Mouse (Mus musculus) CH12.LX (cell line): ENCODE data around the gene Gm13199. TPM values are rescaled to one million over a fixed set of nuclear protein-coding genes. Genes with fewer than 3 reads are reported as not detected.

Experiments used
- DNase-seq: peaks from one replicate; pipeline ENCODE4 v3.0.0-alpha.2; 2013; ENCODE audit errors: extremely low read depth
- H3K27ac ChIP-seq: 2 replicates; pipeline ENCODE4 v1.5.1; 2012; ENCODE audit warnings: low read depth, mild to moderate bottlenecking, control low read depth, moderate library complexity; ENCODE audit not compliant: insufficient read depth
- H3K27me3 ChIP-seq: replicated peaks from 2 replicates; pipeline ENCODE3; 2012; ENCODE audit warnings: inconsistent platforms
- H3K36me3 ChIP-seq, 2 experiments: replicated peaks in 1 of 2; 2 replicates each; pipeline versions ENCODE3 to v1.6.1; 2012; ENCODE audit warnings: inconsistent platforms in 1 of 2, low read length in 1 of 2, mild to moderate bottlenecking in 1 of 2, mixed read lengths in 1 of 2, moderate library complexity in 1 of 2; ENCODE audit not compliant: control insufficient read depth in 1 of 2, insufficient read depth in 1 of 2
- H3K4me1 ChIP-seq, 2 experiments: 2 replicates each; pipeline ENCODE4 v1.6.1; 2012; ENCODE audit warnings: inconsistent platforms in 1 of 2, moderate library complexity in 1 of 2; ENCODE audit not compliant: insufficient read depth in 2 of 2, control insufficient read depth in 1 of 2
- H3K4me2 ChIP-seq: 2 replicates; pipeline ENCODE4 v1.6.1; 2012; ENCODE audit warnings: low read depth, mild to moderate bottlenecking, control low read depth; ENCODE audit not compliant: poor library complexity, insufficient read depth, severe bottlenecking
- H3K4me3 ChIP-seq, 3 experiments: fragments of 150-350 bp in 1 of 3; sonication (generic) in 1 of 3; replicated peaks in 1 of 3; 2 replicates each; pipeline versions ENCODE3 to v1.5.1; 2011 to 2012; ENCODE audit warnings: low read depth in 2 of 3, low read length in 2 of 3, mild to moderate bottlenecking in 2 of 3, moderate library complexity in 2 of 3, control low read depth in 1 of 3, improper control_type of control experiment in 1 of 3, inconsistent platforms in 1 of 3, mixed read lengths in 1 of 3; ENCODE audit not compliant: poor library complexity in 1 of 3
- H3K79me2 ChIP-seq: replicated peaks from 2 replicates; pipeline ENCODE4 v1.6.1; 2012; ENCODE audit warnings: mild to moderate bottlenecking, moderate library complexity; ENCODE audit not compliant: control insufficient read depth, poor library complexity, insufficient read depth, severe bottlenecking; ENCODE audit errors: extremely low read depth
- H3K9ac ChIP-seq: 2 replicates; pipeline ENCODE4 v1.6.1; 2012; ENCODE audit warnings: low read depth, mild to moderate bottlenecking, control low read depth, moderate library complexity; ENCODE audit not compliant: insufficient read depth
- H3K9me3 ChIP-seq: replicated peaks from 2 replicates; pipeline ENCODE3; 2012; ENCODE audit warnings: low read length, inconsistent platforms, mixed read lengths
- CHD1 ChIP-seq: IDR thresholded peaks from 2 replicates; pipeline ENCODE4 v1.6.1; 2012; ENCODE audit warnings: low read depth, low read length, improper control_type of control experiment, inconsistent platforms
- E2F4 ChIP-seq: IDR thresholded peaks from 2 replicates; pipeline ENCODE4 v1.6.1; 2011; ENCODE audit warnings: low read depth, low read length, improper control_type of control experiment; ENCODE audit not compliant: insufficient replicate concordance
- ELF1 ChIP-seq: IDR thresholded peaks from 2 replicates; pipeline ENCODE4 v1.6.1; 2014; ENCODE audit warnings: low read depth, mild to moderate bottlenecking, inconsistent platforms, low read length, improper control_type of control experiment
- EP300 ChIP-seq: IDR thresholded peaks from 2 replicates; pipeline ENCODE4 v1.6.1; 2011; ENCODE audit warnings: low read length, improper control_type of control experiment
- ETS1 ChIP-seq: conservative IDR thresholded peaks from 2 replicates; pipeline ENCODE4 v1.6.1; 2012; ENCODE audit warnings: low read depth, mild to moderate bottlenecking, inconsistent platforms, low read length, improper control_type of control experiment, moderate library complexity
- IRF4 ChIP-seq: IDR thresholded peaks from 2 replicates; pipeline ENCODE4 v1.6.1; 2014; ENCODE audit warnings: low read depth, mild to moderate bottlenecking, inconsistent platforms, low read length, improper control_type of control experiment
- JUN ChIP-seq: IDR thresholded peaks from 2 replicates; pipeline ENCODE4 v1.6.1; 2011; ENCODE audit warnings: low read depth, mild to moderate bottlenecking, low read length, improper control_type of control experiment, moderate library complexity; ENCODE audit not compliant: insufficient read depth
- JUND ChIP-seq: conservative IDR thresholded peaks from 2 replicates; pipeline ENCODE4 v1.6.1; 2011; ENCODE audit warnings: low read depth, low read length, improper control_type of control experiment
- MAFK ChIP-seq: IDR thresholded peaks from 2 replicates; pipeline ENCODE4 v1.6.1; 2011; ENCODE audit warnings: low read length, improper control_type of control experiment; ENCODE audit not compliant: insufficient replicate concordance
- MAX ChIP-seq: IDR thresholded peaks from 2 replicates; pipeline ENCODE4 v1.6.1; 2011; ENCODE audit warnings: low read length, improper control_type of control experiment
- MEF2A ChIP-seq: IDR thresholded peaks from 2 replicates; pipeline ENCODE4 v1.6.1; 2014; ENCODE audit warnings: low read depth, mild to moderate bottlenecking, inconsistent platforms, low read length, improper control_type of control experiment, borderline replicate concordance
- MXI1 ChIP-seq: IDR thresholded peaks from 2 replicates; pipeline ENCODE4 v1.6.1; 2011; ENCODE audit warnings: mild to moderate bottlenecking, low read depth, low read length, improper control_type of control experiment
- MYC ChIP-seq: IDR thresholded peaks from 2 replicates; pipeline ENCODE4 v1.6.1; 2011; ENCODE audit warnings: low read depth, mild to moderate bottlenecking, improper control_type of control experiment, low read length
- NELFE ChIP-seq: IDR thresholded peaks from 2 replicates; pipeline ENCODE4 v1.6.1; 2011; ENCODE audit warnings: low read depth, low read length, improper control_type of control experiment
- NRF1 ChIP-seq: IDR thresholded peaks from 2 replicates; pipeline ENCODE4 v1.6.1; 2014; ENCODE audit warnings: low read depth, mild to moderate bottlenecking, inconsistent platforms, low read length, improper control_type of control experiment, moderate library complexity
- POLR2A ChIP-seq: IDR thresholded peaks from 2 replicates; pipeline ENCODE4 v1.6.1; 2011; ENCODE audit warnings: low read depth, mild to moderate bottlenecking, improper control_type of control experiment, low read length
- POLR2AphosphoS2 ChIP-seq: IDR thresholded peaks from 2 replicates; pipeline ENCODE4 v1.6.1; 2011; ENCODE audit warnings: low read depth, low read length, improper control_type of control experiment
- RAD21 ChIP-seq: IDR thresholded peaks from 2 replicates; pipeline ENCODE4 v1.6.1; 2011; ENCODE audit warnings: low read depth, mild to moderate bottlenecking, low read length, improper control_type of control experiment, moderate library complexity
- SIN3A ChIP-seq: IDR thresholded peaks from 2 replicates; pipeline ENCODE4 v1.6.1; 2012; ENCODE audit warnings: low read length, improper control_type of control experiment, inconsistent platforms
- TBP ChIP-seq: conservative IDR thresholded peaks from 2 replicates; pipeline ENCODE4 v1.6.1; 2011; ENCODE audit warnings: low read depth, low read length, improper control_type of control experiment
- TCF12 ChIP-seq: IDR thresholded peaks from 2 replicates; pipeline ENCODE4 v1.6.1; 2014; ENCODE audit warnings: low read depth, mild to moderate bottlenecking, inconsistent platforms, low read length, improper control_type of control experiment
- UBTF ChIP-seq: IDR thresholded peaks from 2 replicates; pipeline ENCODE4 v1.6.1; 2012; ENCODE audit warnings: low read depth, mild to moderate bottlenecking, inconsistent platforms, low read length, improper control_type of control experiment, moderate library complexity
- USF2 ChIP-seq: conservative IDR thresholded peaks from 2 replicates; pipeline ENCODE4 v1.6.1; 2011; ENCODE audit warnings: low read depth, low read length, improper control_type of control experiment
- ZMIZ1 ChIP-seq: IDR thresholded peaks from 2 replicates; pipeline ENCODE4 v1.6.1; 2012; ENCODE audit warnings: low read depth, mild to moderate bottlenecking, inconsistent platforms, low read length, improper control_type of control experiment
- dilution Hi-C: fragments of 300-500 bp; cut with MboI; formaldehyde crosslinking; loops from 2 replicates; pipeline ENCODE4 v1.14.3; 2020; ENCODE audit warnings: low sequenced_read_pairs; ENCODE audit not compliant: extremely low pct_unique_long_range_greater_than_20kb, extremely low pct_ligation_motif_present
- in situ Hi-C: fragments of 300-500 bp; cut with MboI; formaldehyde crosslinking; loops from 3 replicates; pipeline ENCODE4 v1.14.3; 2019; ENCODE audit warnings: low sequenced_read_pairs, low pct_ligation_motif_present, low pct_unique_long_range_greater_than_20kb, mixed read lengths
- polyA plus RNA-seq: library from polyadenylated mRNA; unstranded; fragments of >175 nt; gene quantifications from 2 replicates; pipeline ENCODE4 v1.2.1, GENCODE M21; 2012; ENCODE audit warnings: low read depth; ENCODE audit not compliant: insufficient read length
- total RNA-seq, 2 experiments: library from RNA; depleted of rRNA; stranded (reverse); fragments of 300-350 nt in 1 of 2; fragments of >200 nt in 1 of 2; gene quantifications; 2 replicates each; pipeline ENCODE4 v1.2.3; 2012 to 2014

Gm13199 gene
- total and polyA plus RNA-seq, 3 experiments = 0.47 to 2.7 (median 1.1) TPM

DNA sequence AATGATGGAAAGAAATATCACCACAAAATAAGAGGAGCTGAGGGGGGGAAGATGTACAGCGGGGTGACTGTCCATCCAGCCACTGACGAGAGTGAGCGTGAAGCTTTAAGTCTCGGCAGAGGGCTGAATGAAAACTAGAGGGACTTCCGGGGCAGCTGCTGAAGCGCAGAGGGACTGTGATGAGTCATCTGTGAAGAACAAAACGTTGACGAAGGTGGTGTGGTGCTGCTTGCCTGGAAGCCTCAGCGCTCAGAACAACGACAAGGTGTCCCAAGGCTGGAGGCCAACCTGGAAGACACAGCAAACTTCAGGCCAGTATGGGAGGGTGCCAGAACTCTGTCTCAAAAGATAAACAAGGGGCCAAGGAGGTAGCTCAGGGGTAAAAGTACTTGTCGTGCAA is 21.9 kb downstream of the Gm13199 start:
- peak; percentile 81 for DNase-seq
- peaks cover 32 to 52% of the 10 kb centered on the region in 2 experiments for H3K36me3 ChIP-seq
- dilution Hi-C loops = no loop called here

DNA sequence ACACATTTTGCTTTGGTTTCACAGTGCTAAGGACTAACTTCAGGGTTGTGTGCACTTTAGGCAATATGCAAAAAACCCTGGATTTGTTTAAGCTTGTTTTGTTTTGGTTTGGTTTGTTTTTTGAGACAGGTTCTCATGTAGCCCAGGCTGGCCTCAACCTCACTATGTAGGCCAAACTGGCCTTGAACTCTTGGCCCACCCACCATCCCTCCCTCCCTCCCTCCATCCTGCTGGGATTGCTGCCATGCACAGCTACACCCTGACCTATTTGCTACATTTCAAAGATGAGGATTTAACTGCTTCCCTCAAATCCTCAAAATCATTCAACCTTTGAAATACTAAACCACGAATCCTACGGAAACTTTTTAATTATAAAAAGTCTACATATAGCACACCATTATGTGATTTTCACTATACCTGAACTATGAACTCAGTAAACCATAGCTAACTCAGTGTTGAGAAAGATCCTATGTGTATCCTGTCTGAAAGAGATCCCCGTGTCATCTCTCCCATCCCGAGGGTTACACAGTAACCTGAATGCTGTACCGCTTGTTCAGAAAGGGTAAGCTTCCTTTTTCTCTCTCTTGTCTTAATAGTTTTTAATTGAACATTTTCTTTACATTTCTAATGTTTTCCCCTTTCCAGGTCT is 37.3 kb downstream of the Gm13199 start:
- Histone ChIP-seq H3K4me2 (no peak overlapping the region), H3K27ac (no peak overlapping the region), H3K9me3 (no peaks in the 10 kb centered on the region), H3K4me1 (peaks cover 4 to 15% of the 10 kb centered on the region in 2 experiments; a peak in 3 of 4 replicates), H3K9ac (no peak overlapping the region), H3K27me3 (no peaks in the 10 kb centered on the region), H3K79me2 (peaks cover 3% of the 10 kb centered on the region; the same call in 1 of the 2 replicates), H3K36me3 (peaks cover 47 to 72% of the 10 kb centered on the region in 2 experiments), H3K4me3 (no peak overlapping the region)
- DNase-seq = no peak
- in situ Hi-C loops = loop anchor here (25.0 kb wide), 1 partner anchor 913 kb away; the partner anchor contains the start of gene Phyh
- TF ChIP-seq MEF2A = no peak
- TF ChIP-seq USF2 = no peak
- TF ChIP-seq MYC = no peak
- no peak for TF ChIP-seq UBTF
- no peak for TF ChIP-seq POLR2AphosphoS2
- TF ChIP-seq SIN3A = no peak
- no peak for TF ChIP-seq CHD1
- dilution Hi-C loops = no loop called here

More for the DNA sequence above, 21.9 kb downstream of the Gm13199 start:
- Histone ChIP-seq H3K4me3 (peak overlapping the region; percentile 30 to 37 (median 34)), H3K9me3 (peaks cover 2% of the 10 kb centered on the region), H3K79me2 (peaks cover 44% of the 10 kb centered on the region), H3K4me1 (peaks cover 12 to 34% of the 10 kb centered on the region in 2 experiments), H3K27ac (peak overlapping the region; percentile 93), H3K4me2 (peak overlapping the region; percentile 79), H3K27me3 (no peaks in the 10 kb centered on the region), H3K9ac (peak overlapping the region; percentile 30)
- in situ Hi-C loops = loop anchor here (25.0 kb wide), 1 partner anchor 929 kb away; the partner anchor contains the start of gene Phyh
- TF ChIP-seq ZMIZ1 = 0 out of 2 replicates have a peak, but pooled peaks have one; percentile 53
- TF ChIP-seq IRF4 = peak; percentile 94
- TF ChIP-seq ELF1 = peak; percentile 91
- peak; percentile 80 for TF ChIP-seq TBP
- TF ChIP-seq MXI1 = peak; percentile 67; the same call in 1 of the 2 replicates
- TF ChIP-seq NRF1 = no peak
- TF ChIP-seq RAD21 = no peak
- peak; percentile 80; the same call in 1 of the 2 replicates for TF ChIP-seq SIN3A
- no peak for TF ChIP-seq USF2
- peak; percentile 64 for TF ChIP-seq MEF2A
- no peak for TF ChIP-seq MAFK
- TF ChIP-seq ETS1 = peak; percentile 42; the same call in 1 of the 2 replicates
- peak; percentile 83 for TF ChIP-seq JUND
- peak; percentile 85 for TF ChIP-seq JUN
- TF ChIP-seq EP300 = peak; percentile 76
- TF ChIP-seq NELFE = 0 out of 2 replicates have a peak, but pooled peaks have one; percentile 22
- TF ChIP-seq POLR2A = peak; percentile 73
- peak; percentile 43; the same call in 1 of the 2 replicates for TF ChIP-seq MAX
- TF ChIP-seq CHD1 = peak; percentile 19; the same call in 1 of the 2 replicates
- 0 out of 2 replicates have a peak, but pooled peaks have one; percentile 79 for TF ChIP-seq MYC
- peak; percentile 83; the same call in 1 of the 2 replicates for TF ChIP-seq TCF12
- TF ChIP-seq E2F4 = no peak
